ENCODE assay signal across 13 mouse cellular contexts in the genomic region with DNA sequence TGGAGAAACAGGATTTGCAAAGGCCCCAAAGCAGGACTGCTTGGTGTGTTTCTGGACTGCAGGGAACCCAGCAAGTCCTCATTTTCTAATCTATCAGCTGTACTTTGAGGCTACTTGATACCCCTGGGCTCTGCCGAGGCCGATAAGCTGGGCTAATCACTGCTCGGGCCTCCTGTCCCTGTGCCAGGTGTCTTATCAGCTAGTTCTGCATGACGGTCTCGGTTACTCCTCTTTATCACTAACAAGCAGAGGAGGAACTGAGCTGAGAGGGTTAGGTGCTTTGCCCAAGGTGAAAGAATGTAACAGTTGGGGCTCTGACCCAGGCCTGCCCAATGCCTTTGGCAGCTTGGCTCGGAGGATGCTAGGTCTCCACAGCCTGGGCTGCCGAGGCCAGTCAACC. TPM values are rescaled to one million over a fixed set of nuclear protein-coding genes. Genes with fewer than 3 reads are reported as not detected.
DNase-seq lines count a peak whose midpoint lies in the region; ATAC-seq and TF ChIP-seq lines count a peak whose summit lies in the region.
"Had no signal": no experiment of that assay in that cellular context is flagged by ENCODE, and none has a peak within 500 bp of the region (broad histone marks: within the 10 kb centered on the region; RNA-seq: fewer than 3 reads in every experiment).

No protein-coding gene starts in this region.

- H3K4me3 ChIP-seq in lung, postnatal 0 days (ENCODE audit: low read depth, low read length) = no peak overlapping the region
- no peak overlapping the region for H3K4me3 ChIP-seq in heart, embryonic 12.5 days
- H3K4me3 ChIP-seq in liver, embryonic 16.5 days (ENCODE audit: low read depth, low read length) = peak overlapping the region; percentile 48
- H3K4me3 ChIP-seq: neural tube, embryonic 12.5 days had no signal

- H3K4me2 ChIP-seq in lung, postnatal 0 days (replicated peaks; ENCODE audit: low read depth, low read length) = no peak overlapping the region
- peak overlapping the region; percentile 46 for H3K4me2 ChIP-seq in heart, embryonic 12.5 days
- H3K4me2 ChIP-seq in liver, embryonic 16.5 days (ENCODE audit: low read depth, low read length) = peak overlapping the region; percentile 83

- no peaks in the 10 kb centered on the region for H3K4me1 ChIP-seq in lung, postnatal 0 days (ENCODE audit: insufficient read depth, low read depth, low read length)
- H3K4me1 ChIP-seq in heart, embryonic 12.5 days (replicated peaks) = peaks cover 25% of the 10 kb centered on the region
- H3K4me1 ChIP-seq in liver, embryonic 16.5 days (ENCODE audit: control insufficient read depth, low read depth, low read length) = peaks cover 53% of the 10 kb centered on the region
- H3K4me1 ChIP-seq: neural tube, embryonic 12.5 days had no signal

- peaks cover 7% of the 10 kb centered on the region; the same call in 1 of the 2 replicates for H3K36me3 ChIP-seq in lung, postnatal 0 days (ENCODE audit: insufficient read depth, low read length)
- H3K36me3 ChIP-seq in heart, embryonic 12.5 days = peaks cover 20% of the 10 kb centered on the region
- peaks cover 31% of the 10 kb centered on the region for H3K36me3 ChIP-seq in liver, embryonic 16.5 days (ENCODE audit: control insufficient read depth, insufficient read depth)
- H3K36me3 ChIP-seq: neural tube, embryonic 12.5 days had no signal

- no peak for TF ChIP-seq CTCF in lung, postnatal 0 days (IDR thresholded peaks at IDR 0.05)

- ATAC-seq in lung, postnatal 0 days = peak; percentile 33
- ATAC-seq in heart, embryonic 12.5 days (ENCODE audit: insufficient number of reproducible peaks, low FRiP score) = peak; percentile 90
- peak; percentile 98 for ATAC-seq in liver, embryonic 16.5 days (ENCODE audit: low read depth)

- H3K27me3 ChIP-seq in lung, postnatal 0 days (replicated peaks; ENCODE audit: insufficient read depth, low read length) = no peaks in the 10 kb centered on the region
- H3K27me3 ChIP-seq in heart, embryonic 12.5 days (replicated peaks) = no peaks in the 10 kb centered on the region
- no peaks in the 10 kb centered on the region for H3K27me3 ChIP-seq in liver, embryonic 16.5 days (ENCODE audit: control insufficient read depth, insufficient read depth, low read depth, low read length)
- H3K27me3 ChIP-seq: neural tube, embryonic 12.5 days had no signal

- no peak for TF ChIP-seq EP300 in lung, postnatal 0 days (IDR thresholded peaks at IDR 0.05)

- no peak overlapping the region for H3K27ac ChIP-seq in lung, postnatal 0 days (ENCODE audit: low read length)
- peak overlapping the region; percentile 84 for H3K27ac ChIP-seq in heart, embryonic 12.5 days (ENCODE audit: poor library complexity, severe bottlenecking)
- peak overlapping the region; percentile 99 for H3K27ac ChIP-seq in liver, embryonic 16.5 days (ENCODE audit: low read length)
- H3K27ac ChIP-seq: macrophage; neural tube, embryonic 12.5 days had no signal

- H3K9me3 ChIP-seq in lung, postnatal 0 days (ENCODE audit: low read length) = no peaks in the 10 kb centered on the region
- H3K9me3 ChIP-seq in heart, embryonic 12.5 days (replicated peaks) = 0 out of 2 replicates have a peak, but pooled peaks cover 3% of the 10 kb centered on the region
- no peaks in the 10 kb centered on the region for H3K9me3 ChIP-seq in liver, embryonic 16.5 days (replicated peaks; ENCODE audit: control insufficient read depth, low read length)
- H3K9me3 ChIP-seq: neural tube, embryonic 12.5 days had no signal

- WGBS in lung, postnatal 0 days = 43% methylated on average over 7 of the region's 7 CpGs
- 18% methylated on average over 7 of the region's 7 CpGs for WGBS in heart, embryonic 12.5 days
- WGBS in liver, embryonic 16.5 days (ENCODE audit: insufficient replicate concordance) = 12% methylated on average over 7 of the region's 7 CpGs

- DNase-seq in lung, postnatal 0 days (ENCODE audit: low spot score) = no peak
- DNase-seq in lung, postnatal 14 days = no peak
- peak; percentile 59 for DNase-seq in testis, postnatal 10 days (ENCODE audit: low spot score)
- DNase-seq in urinary bladder, postnatal 10 days (ENCODE audit: low spot score) = no peak
- no peak for DNase-seq in embryo, embryonic 9.5 days (ENCODE audit: extremely low spot score)
- DNase-seq in thymus, adult 18-20 months = no peak
- DNase-seq: kidney, postnatal 36 days; thymus, postnatal 36 days had no signal

- no peak overlapping the region for H3K9ac ChIP-seq in lung, postnatal 0 days (replicated peaks; ENCODE audit: low read depth)
- H3K9ac ChIP-seq in heart, embryonic 12.5 days = no peak overlapping the region
- peak overlapping the region; percentile 73 for H3K9ac ChIP-seq in liver, embryonic 16.5 days (ENCODE audit: low read depth, low read length)
- H3K9ac ChIP-seq: neural tube, embryonic 12.5 days had no signal

RNA-seq across cellular contexts. Expression of gene Smtnl1, which starts 10.6 kb away (rescaled TPM):
- polyA plus RNA-seq in lung, postnatal 0 days (2015; fragmentation: Nextera tagmentation; extraction: Ambion mirVana) = 0.44 and 0.53 TPM in 2 replicates
- polyA plus RNA-seq in heart, embryonic 12.5 days (2016; fragmentation: Nextera tagmentation; extraction: Ambion mirVana) = 0.17 and 0.43 TPM in 2 replicates
- 0.47 and 0.50 TPM in 2 replicates for polyA plus RNA-seq in liver, embryonic 16.5 days (2015; fragmentation: Nextera tagmentation; extraction: Ambion mirVana)
- polyA plus RNA-seq: gonadal fat pad, adult 2 months; macrophage; neural tube, embryonic 12.5 days had no signal

RNA-seq across cellular contexts. Expression of gene Ube2l6, which starts 13.3 kb away (rescaled TPM):
- polyA plus RNA-seq in lung, postnatal 0 days (2015; fragmentation: Nextera tagmentation; extraction: Ambion mirVana) = 83.7 and 85.6 TPM in 2 replicates
- polyA plus RNA-seq in heart, embryonic 12.5 days (2016; fragmentation: Nextera tagmentation; extraction: Ambion mirVana) = 90.0 and 95.3 TPM in 2 replicates
- polyA plus RNA-seq in liver, embryonic 16.5 days (2015; fragmentation: Nextera tagmentation; extraction: Ambion mirVana) = 486 and 542 TPM in 2 replicates

RNA-seq across cellular contexts. Expression of gene Timm10, which starts 14.9 kb away (rescaled TPM):
- polyA plus RNA-seq in lung, postnatal 0 days (2015; fragmentation: Nextera tagmentation; extraction: Ambion mirVana) = 24.2 and 28.5 TPM in 2 replicates
- 62.2 and 65.6 TPM in 2 replicates for polyA plus RNA-seq in heart, embryonic 12.5 days (2016; fragmentation: Nextera tagmentation; extraction: Ambion mirVana)
- 27.3 and 29.8 TPM in 2 replicates for polyA plus RNA-seq in liver, embryonic 16.5 days (2015; fragmentation: Nextera tagmentation; extraction: Ambion mirVana)

RNA-seq across cellular contexts. Expression of gene Slc43a1, which starts 26.8 kb away (rescaled TPM):
- polyA plus RNA-seq in lung, postnatal 0 days (2015; fragmentation: Nextera tagmentation; extraction: Ambion mirVana) = 4.9 and 6.6 TPM in 2 replicates
- polyA plus RNA-seq in heart, embryonic 12.5 days (2016; fragmentation: Nextera tagmentation; extraction: Ambion mirVana) = 21.8 and 23.0 TPM in 2 replicates
- 185 and 205 TPM in 2 replicates for polyA plus RNA-seq in liver, embryonic 16.5 days (2015; fragmentation: Nextera tagmentation; extraction: Ambion mirVana)

RNA-seq across cellular contexts. Expression of gene Serping1, which starts 36.6 kb away (rescaled TPM):
- 269 and 283 TPM in 2 replicates for polyA plus RNA-seq in lung, postnatal 0 days (2015; fragmentation: Nextera tagmentation; extraction: Ambion mirVana)
- polyA plus RNA-seq in heart, embryonic 12.5 days (2016; fragmentation: Nextera tagmentation; extraction: Ambion mirVana) = 32.2 and 32.8 TPM in 2 replicates
- polyA plus RNA-seq in liver, embryonic 16.5 days (2015; fragmentation: Nextera tagmentation; extraction: Ambion mirVana) = 119 and 133 TPM in 2 replicates

Comparison
In these comparisons a context has a peak if more than half of its experiments do, and no peak if none do; other contexts are left out.
1. ATAC-seq: peak in every context shown above with its lines; median percentile 98 in liver, embryonic 16.5 days; 90 in heart, embryonic 12.5 days; 33 in lung, postnatal 0 days.